Mouse (Mus musculus) ES-E14 (cell line): ENCODE data around the gene Ly75.

Experiments
- CHD2 ChIP-seq: IDR thresholded peaks from 2 replicates; pipeline ENCODE4 v1.6.1; 2014; ENCODE audit warnings: mild to moderate bottlenecking, low read depth, low read length, inconsistent platforms
- HCFC1 ChIP-seq: IDR thresholded peaks from 2 replicates; pipeline ENCODE4 v1.6.1; 2012; ENCODE audit warnings: low read length, inconsistent platforms, borderline replicate concordance; ENCODE audit not compliant: insufficient read depth
- MAFK ChIP-seq: IDR thresholded peaks from 2 replicates; pipeline ENCODE4 v1.6.1; 2014; ENCODE audit warnings: mild to moderate bottlenecking, low read depth, low read length, inconsistent platforms; ENCODE audit not compliant: insufficient read depth
- ZC3H11A ChIP-seq: IDR thresholded peaks from 2 replicates; pipeline ENCODE4 v1.6.1; 2012; ENCODE audit warnings: low read depth, mild to moderate bottlenecking, inconsistent platforms, low read length, borderline replicate concordance
- ZNF384 ChIP-seq: IDR thresholded peaks from 2 replicates; pipeline ENCODE4 v1.6.1; 2012; ENCODE audit warnings: low read depth, low read length, inconsistent platforms

- TF ChIP-seq MAFK (no peak), HCFC1 (no peak), ZC3H11A (no peak), CHD2 (no peak), ZNF384 (no peak)
These were observed 31.2 kb upstream of the Ly75 start for GRCm38 (mm10) chr2:60414334-60414733.
